Mouse (Mus musculus) monocyte, adult 2 months (primary cell): ENCODE measurements around the gene Frmpd1.

Experiments used
- DNase-seq, 2 experiments: peaks; one replicate each; pipeline ENCODE4 v3.0.0; 2022; ENCODE audit warnings: low spot score in 2 of 2, low read depth in 1 of 2

Gene Frmpd1

GRCm38 (mm10) chr4:45320159-45320816 lies 135.6 kb downstream of the Frmpd1 start:
- DNase-seq: peak; percentile 52 to 72

- no peak for DNase-seq
Measured at GRCm38 (mm10) chr4:45331139-45331538, 146.5 kb downstream of the Frmpd1 start.

GRCm38 (mm10) chr4:45332466-45332865 lies 147.8 kb downstream of the Frmpd1 start:
- DNase-seq: no peak
